In the genomic region with DNA sequence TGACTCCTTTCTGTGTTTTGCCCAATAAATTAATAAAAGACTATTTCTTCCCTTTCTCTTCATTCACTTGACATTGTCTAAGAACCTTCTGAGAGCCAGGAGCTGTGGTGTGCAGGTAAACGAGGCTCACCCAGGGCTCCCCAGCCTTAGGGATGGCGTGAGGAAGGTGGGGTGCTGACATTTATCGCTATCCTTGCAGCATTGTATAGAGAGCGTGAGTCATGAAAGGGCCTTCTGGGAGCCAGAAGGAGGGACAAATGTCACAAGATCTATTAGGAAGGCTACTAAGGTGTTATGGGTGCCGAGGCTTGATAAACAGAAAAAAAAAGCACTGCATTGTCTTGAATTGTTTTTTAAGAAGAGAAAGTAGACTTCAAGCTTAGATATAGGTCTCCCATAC, we compare ENCODE assay signal across 34 mouse cellular contexts.
"Had no signal": no experiment of that assay in that cellular context is flagged by ENCODE, and none has a peak within 500 bp of the region (broad histone marks: within the 10 kb centered on the region; RNA-seq: fewer than 3 reads in every experiment).

No protein-coding gene starts in this region.

- H3K9ac ChIP-seq: heart, embryonic 12.5 days; heart, embryonic 13.5 days; heart, embryonic 15.5 days; hindbrain, embryonic 12.5 days; hindbrain, embryonic 13.5 days; hindbrain, embryonic 14.5 days; hindbrain, embryonic 15.5 days; intestine, embryonic 15.5 days; kidney, embryonic 15.5 days had no signal

- H3K36me3 ChIP-seq: heart, embryonic 10.5 days; hindbrain, embryonic 10.5 days; hindbrain, embryonic 12.5 days; hindbrain, embryonic 13.5 days; hindbrain, embryonic 15.5 days had no signal

- H3K4me3 ChIP-seq: heart, embryonic 10.5 days; heart, embryonic 12.5 days; heart, embryonic 13.5 days; heart, embryonic 15.5 days; hindbrain, embryonic 10.5 days; hindbrain, embryonic 12.5 days; hindbrain, embryonic 13.5 days; hindbrain, embryonic 15.5 days; intestine, embryonic 15.5 days; kidney, embryonic 15.5 days; layer of hippocampus, adult 2 months had no signal

- ATAC-seq: hindbrain, embryonic 16.5 days; hindbrain, postnatal 0 days; inflammation-experienced regulatory T-cells, adult 6 months; intestine, embryonic 15.5 days; intestine, embryonic 16.5 days; intestine, postnatal 0 days had no signal

- DNase-seq: heart, postnatal 10 days; heart, postnatal 14 days; heart, postnatal 36 days; kidney, adult 11 months; kidney, adult 18-20 months; kidney, adult 2 months; kidney, adult 8-10 months; kidney, adult 9 months; kidney, postnatal 10 days; kidney, postnatal 14 days; kidney, postnatal 25 days; kidney, postnatal 36 days; kidney, postnatal 4 days; layer of hippocampus, adult 9-11 months; layer of hippocampus, postnatal 36 days had no signal

- H3K27me3 ChIP-seq: heart, embryonic 12.5 days; heart, embryonic 13.5 days; heart, embryonic 15.5 days; hindbrain, embryonic 12.5 days; hindbrain, embryonic 13.5 days; hindbrain, embryonic 15.5 days; intestine, embryonic 15.5 days; kidney, embryonic 15.5 days had no signal

- H3K4me2 ChIP-seq: heart, embryonic 11.5 days; heart, embryonic 12.5 days; heart, embryonic 13.5 days; heart, embryonic 15.5 days; hindbrain, embryonic 12.5 days; hindbrain, embryonic 13.5 days; hindbrain, embryonic 14.5 days; hindbrain, embryonic 15.5 days; intestine, embryonic 15.5 days; kidney, embryonic 15.5 days had no signal

- H3K4me1 ChIP-seq: heart, embryonic 10.5 days; hindbrain, embryonic 10.5 days; hindbrain, embryonic 12.5 days; hindbrain, embryonic 13.5 days; hindbrain, embryonic 15.5 days had no signal

- H3K27ac ChIP-seq: heart, embryonic 10.5 days; heart, embryonic 13.5 days; heart, embryonic 15.5 days; hindbrain, embryonic 10.5 days; hindbrain, embryonic 12.5 days; hindbrain, embryonic 13.5 days; hindbrain, embryonic 14.5 days; hindbrain, embryonic 15.5 days; hindbrain, postnatal 0 days; intestine, embryonic 15.5 days; kidney, embryonic 15.5 days; kidney, postnatal 0 days; layer of hippocampus, adult 2 months had no signal

- H3K9me3 ChIP-seq: heart, embryonic 10.5 days; heart, embryonic 12.5 days; heart, embryonic 13.5 days; heart, embryonic 15.5 days; hindbrain, embryonic 10.5 days; hindbrain, embryonic 12.5 days; hindbrain, embryonic 13.5 days; hindbrain, embryonic 15.5 days; intestine, embryonic 15.5 days; kidney, embryonic 15.5 days had no signal
